ENCODE assay signal across 10 mouse cellular contexts in genomic region chr11:90250730-90251129, GRCm38 (mm10). TPM values are rescaled to one million over a fixed set of nuclear protein-coding genes. Genes with fewer than 3 reads are reported as not detected.
DNase-seq lines count a peak whose midpoint lies in the region; ATAC-seq and TF ChIP-seq lines count a peak whose summit lies in the region.
"Had no signal": no experiment of that assay in that cellular context is flagged by ENCODE, and none has a peak within 500 bp of the region (broad histone marks: within the 10 kb centered on the region; RNA-seq: fewer than 3 reads in every experiment).

No protein-coding gene starts in this region.

- DNase-seq in heart, postnatal 4 days = no peak
- no peak for DNase-seq in liver, embryonic 13.5 days
- DNase-seq in ovary, adult 18-20 months (ENCODE audit: low spot score) = no peak
- no peak for DNase-seq in adrenal gland, postnatal 10 days
- DNase-seq: cerebellum, adult 11 months; kidney, postnatal 10 days had no signal

- no peaks in the 10 kb centered on the region for H3K36me3 ChIP-seq in heart, embryonic 11.5 days (ENCODE audit: control insufficient read depth, insufficient read depth, low read length)
- H3K36me3 ChIP-seq in C2C12 (ENCODE audit: control insufficient read depth, insufficient read depth) = peaks cover 23% of the 10 kb centered on the region
- no peaks in the 10 kb centered on the region for H3K36me3 ChIP-seq in forebrain, embryonic 15.5 days
- no peaks in the 10 kb centered on the region for H3K36me3 ChIP-seq in liver, embryonic 13.5 days

- H3K4me2 ChIP-seq in heart, embryonic 11.5 days = peak overlapping the region; percentile 81
- peak overlapping the region; percentile 75 for H3K4me2 ChIP-seq in forebrain, embryonic 15.5 days (replicated peaks)
- peak overlapping the region; percentile 93 for H3K4me2 ChIP-seq in liver, embryonic 13.5 days

- 41% methylated on average over 7 of the region's 7 CpGs for WGBS in heart, embryonic 11.5 days (ENCODE audit: insufficient replicate concordance)
- WGBS in forebrain, embryonic 15.5 days = 54% methylated on average over 7 of the region's 7 CpGs
- 24% methylated on average over 7 of the region's 7 CpGs for WGBS in liver, embryonic 13.5 days (ENCODE audit: insufficient replicate concordance)

- H3K4me3 ChIP-seq in heart, embryonic 11.5 days (ENCODE audit: low read depth, low read length) = peak overlapping the region; percentile 87
- H3K4me3 ChIP-seq in C2C12 (ENCODE audit: insufficient read depth, poor library complexity, severe bottlenecking) = peak overlapping the region; percentile 92
- peak overlapping the region; percentile 92 for H3K4me3 ChIP-seq in forebrain, embryonic 15.5 days
- peak overlapping the region; percentile 79 for H3K4me3 ChIP-seq in liver, embryonic 13.5 days (replicated peaks)

- H3K79me2 ChIP-seq in C2C12 (ENCODE audit: control insufficient read depth, insufficient read depth) = peaks cover 65% of the 10 kb centered on the region

- H3ac ChIP-seq in C2C12 (ENCODE audit: control insufficient read depth, insufficient read length, low read depth) = peak overlapping the region; percentile 74

- peak overlapping the region; percentile 90 for H3K9ac ChIP-seq in heart, embryonic 11.5 days (ENCODE audit: low read depth, low read length)
- H3K9ac ChIP-seq in forebrain, embryonic 15.5 days (replicated peaks) = peak overlapping the region; percentile 96; the same call in 1 of the 2 replicates
- no peak overlapping the region; the same call in 1 of the 2 replicates for H3K9ac ChIP-seq in liver, embryonic 13.5 days

- no peaks in the 10 kb centered on the region for H3K9me3 ChIP-seq in heart, embryonic 11.5 days (replicated peaks; ENCODE audit: control insufficient read depth, low read length)
- H3K9me3 ChIP-seq in forebrain, embryonic 15.5 days = no peaks in the 10 kb centered on the region
- no peaks in the 10 kb centered on the region for H3K9me3 ChIP-seq in liver, embryonic 13.5 days (replicated peaks)

- peaks cover 62% of the 10 kb centered on the region for H3K79me3 ChIP-seq in C2C12 (ENCODE audit: low read depth)

- no peaks in the 10 kb centered on the region for H3K27me3 ChIP-seq in heart, embryonic 11.5 days (ENCODE audit: control insufficient read depth, insufficient read depth, low read length)
- H3K27me3 ChIP-seq in C2C12 (ENCODE audit: control insufficient read depth, insufficient read depth, insufficient read length) = no peaks in the 10 kb centered on the region
- no peaks in the 10 kb centered on the region for H3K27me3 ChIP-seq in forebrain, embryonic 15.5 days
- no peaks in the 10 kb centered on the region for H3K27me3 ChIP-seq in liver, embryonic 13.5 days

- H3K4me1 ChIP-seq in heart, embryonic 11.5 days (ENCODE audit: control insufficient read depth, insufficient read depth, low read length) = peaks cover 30% of the 10 kb centered on the region
- peaks cover 38% of the 10 kb centered on the region for H3K4me1 ChIP-seq in forebrain, embryonic 15.5 days
- H3K4me1 ChIP-seq in liver, embryonic 13.5 days (replicated peaks) = peaks cover 33% of the 10 kb centered on the region

- peak overlapping the region; percentile 89 for H3K27ac ChIP-seq in heart, embryonic 11.5 days (ENCODE audit: low read depth, low read length)
- H3K27ac ChIP-seq in forebrain, embryonic 15.5 days (replicated peaks) = 0 out of 2 replicates have a peak overlapping the region, but pooled peaks have one; percentile 25
- H3K27ac ChIP-seq in liver, embryonic 13.5 days = no peak overlapping the region

- no peak for TF ChIP-seq CTCF in C2C12 (IDR thresholded peaks at IDR 0.05; ENCODE audit: control insufficient read depth, insufficient read depth, insufficient read length)

- no peak for ATAC-seq in heart, embryonic 11.5 days (replicated peaks; ENCODE audit: insufficient number of reproducible peaks, low FRiP score, low TSS enrichment)
- ATAC-seq in forebrain, embryonic 15.5 days (replicated peaks) = no peak
- ATAC-seq in liver, embryonic 13.5 days (ENCODE audit: low read depth) = no peak
- ATAC-seq in megakaryocyte progenitor cell, adult 5-6 weeks (replicated peaks; ENCODE audit: poor library complexity) = no peak

TF ChIP-seq in C2C12, 6 proteins besides CTCF, POLR2A, EP300 and RAD21:
- TF ChIP-seq USF1 (IDR thresholded peaks at IDR 0.05; ENCODE audit: low read depth) (no peak), MAX (IDR thresholded peaks at IDR 0.05) (no peak), CEBPB (IDR thresholded peaks at IDR 0.05; ENCODE audit: low read depth) (no peak), MYOD1 (IDR thresholded peaks at IDR 0.05; ENCODE audit: control insufficient read depth, insufficient read length, low read depth) (no peak), FOSL1 (IDR thresholded peaks at IDR 0.05; ENCODE audit: insufficient read depth, low read length, poor library complexity, severe bottlenecking) (no peak), MYOG (IDR thresholded peaks at IDR 0.05; ENCODE audit: control insufficient read depth, extremely low read depth, insufficient read length) (no peak)

RNA-seq across cellular contexts. Expression of gene Mmd, which starts 1.5 kb away (rescaled TPM):
- polyA plus RNA-seq in heart, embryonic 11.5 days (2014; fragmentation: Nextera tagmentation; extraction: Ambion mirVana) = 76.1 and 93.0 TPM in 2 replicates
- 10 to 100 TPM; 58.0 to 58.8 TPM for total RNA-seq in heart, postnatal 4 days (2021)
- polyA plus RNA-seq in C2C12 (2012; fragmentation: generic; extraction: Trizol) = 257 TPM
- 91.7 and 94.3 TPM in 2 replicates for polyA plus RNA-seq in forebrain, embryonic 15.5 days (2015; fragmentation: Nextera tagmentation; extraction: Ambion mirVana)
- 8.4 and 9.9 TPM in 2 replicates for polyA plus RNA-seq in liver, embryonic 13.5 days (2015; fragmentation: Nextera tagmentation; extraction: Ambion mirVana)
- 19.0 and 20.5 TPM in 2 replicates for total RNA-seq in megakaryocyte progenitor cell, adult 5-6 weeks (2015)
- total RNA-seq in megakaryocyte progenitor cell, adult 5-6 weeks (2017) = 16.0 and 17.7 TPM in 2 replicates
- 10 to 100 TPM; 69.2 to 89.2 TPM for total RNA-seq in adrenal gland, postnatal 10 days (2021)
